Mouse (Mus musculus): ENCODE measurements around the gene Itgav. TPM values are rescaled to one million over a fixed set of nuclear protein-coding genes. Genes with fewer than 3 reads are reported as not detected.

Gene Itgav
- polyA plus RNA-seq, 1 experiment = 0.03 TPM

DNA sequence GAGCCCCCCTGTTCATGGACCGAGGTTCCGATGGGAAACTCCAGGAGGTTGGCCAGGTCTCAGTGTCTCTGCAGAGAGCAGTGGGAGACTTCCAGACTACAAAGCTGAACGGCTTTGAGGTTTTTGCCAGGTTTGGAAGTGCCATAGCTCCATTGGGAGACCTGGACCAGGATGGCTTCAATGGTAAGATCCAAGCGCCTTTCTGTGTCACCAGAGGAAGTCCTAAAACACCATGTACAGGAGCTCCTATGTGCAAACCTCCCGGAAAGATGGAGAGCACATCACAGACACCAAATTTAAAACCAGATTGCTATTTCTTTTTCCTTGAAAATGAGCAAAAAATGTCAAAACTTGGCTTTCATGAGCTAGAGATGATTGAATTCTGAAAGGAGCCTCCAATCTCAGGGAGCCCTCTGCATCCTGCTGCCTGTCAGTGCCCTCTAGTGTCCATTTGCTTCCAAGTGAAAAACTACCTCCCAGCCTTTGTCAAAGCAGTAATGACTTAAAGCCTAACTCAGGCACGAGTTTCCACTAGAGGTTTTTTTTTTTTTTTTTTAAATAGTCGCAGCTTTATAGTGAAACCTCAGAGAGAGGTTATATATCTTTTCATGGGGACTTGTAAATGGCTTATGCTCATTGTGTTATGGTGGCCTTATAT lies 47.1 kb downstream of the Itgav start:
- no peak overlapping the region for H3K4me3 ChIP-seq (replicated peaks)
- H3K4me1 ChIP-seq (ENCODE audit: control insufficient read depth) = no peaks in the 10 kb centered on the region
- H3K9me3 ChIP-seq (ENCODE audit: control insufficient read depth, low read length) = no peaks in the 10 kb centered on the region
- TF ChIP-seq TAL1 (IDR thresholded peaks at IDR 0.05; ENCODE audit: low read length) (no peak), GATA1 (IDR thresholded peaks at IDR 0.05; ENCODE audit: low read length) (no peak)
- H3K27me3 ChIP-seq (ENCODE audit: control insufficient read depth) = no peaks in the 10 kb centered on the region
- H3K36me3 ChIP-seq (ENCODE audit: control insufficient read depth) = peaks cover 3% of the 10 kb centered on the region; the same call in 1 of the 2 replicates

DNA sequence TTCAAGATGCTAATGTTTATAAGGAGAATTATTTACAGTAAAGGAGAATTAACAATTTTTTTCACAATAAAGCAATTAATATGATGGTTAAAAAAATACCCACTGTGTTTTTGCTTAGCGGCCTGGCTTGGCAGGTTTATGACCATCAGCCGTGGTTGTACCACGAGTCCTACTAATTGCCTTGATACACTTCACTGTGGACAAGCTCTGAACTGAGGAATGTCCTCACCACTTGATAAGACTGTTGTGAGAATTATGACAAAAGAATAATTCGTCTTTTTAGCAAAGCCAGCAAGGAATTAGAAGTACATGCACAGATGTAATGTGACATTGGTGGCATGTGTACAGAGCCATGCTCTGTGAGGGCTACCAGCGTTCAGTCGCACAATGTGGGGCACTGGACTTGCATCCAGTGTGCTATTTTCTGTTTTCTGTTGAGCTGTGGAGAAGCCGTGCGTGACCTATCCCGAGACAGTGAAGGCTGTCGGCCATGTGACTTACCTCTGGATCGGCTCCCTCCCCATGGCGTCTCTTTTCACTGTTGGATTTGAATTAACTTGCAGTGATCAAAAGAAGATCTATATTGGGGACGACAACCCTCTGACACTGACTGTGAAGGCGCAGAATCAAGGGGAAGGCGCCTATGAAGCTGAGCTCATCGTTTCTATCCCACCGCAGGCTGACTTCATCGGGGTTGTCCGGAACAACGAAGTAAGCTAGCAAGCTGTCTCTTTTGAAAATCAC lies 67.3 kb downstream of the Itgav start:
- Histone ChIP-seq H3K4me3 (replicated peaks) (no peak overlapping the region), H3K4me1 (ENCODE audit: control insufficient read depth) (no peaks in the 10 kb centered on the region), H3K9me3 (ENCODE audit: control insufficient read depth, low read length) (no peaks in the 10 kb centered on the region), H3K36me3 (ENCODE audit: control insufficient read depth) (peaks cover 2% of the 10 kb centered on the region; the same call in 1 of the 2 replicates), H3K27me3 (ENCODE audit: control insufficient read depth) (no peaks in the 10 kb centered on the region)
- TF ChIP-seq TAL1 (IDR thresholded peaks at IDR 0.05; ENCODE audit: low read length) = no peak
- no peak for TF ChIP-seq GATA1 (IDR thresholded peaks at IDR 0.05; ENCODE audit: low read length)

- TF ChIP-seq TAL1 (IDR thresholded peaks at IDR 0.05; ENCODE audit: low read length) = no peak
- TF ChIP-seq GATA1 (IDR thresholded peaks at IDR 0.05; ENCODE audit: low read length) = no peak
- Histone ChIP-seq H3K9me3 (ENCODE audit: control insufficient read depth, low read length) (no peaks in the 10 kb centered on the region), H3K36me3 (ENCODE audit: control insufficient read depth) (peaks cover 2% of the 10 kb centered on the region; the same call in 1 of the 2 replicates), H3K4me3 (replicated peaks) (no peak overlapping the region), H3K27me3 (ENCODE audit: control insufficient read depth) (no peaks in the 10 kb centered on the region), H3K4me1 (ENCODE audit: control insufficient read depth) (no peaks in the 10 kb centered on the region)
Observed at GRCm38 (mm10) chr2:83792102-83792501, 67.9 kb downstream of the Itgav start.

GRCm38 (mm10) chr2:83795766-83796165 lies 71.6 kb downstream of the Itgav start:
- Histone ChIP-seq H3K4me3 (replicated peaks) (no peak overlapping the region), H3K9me3 (ENCODE audit: control insufficient read depth, low read length) (no peaks in the 10 kb centered on the region), H3K27me3 (ENCODE audit: control insufficient read depth) (no peaks in the 10 kb centered on the region), H3K4me1 (ENCODE audit: control insufficient read depth) (no peaks in the 10 kb centered on the region), H3K36me3 (ENCODE audit: control insufficient read depth) (no peaks in the 10 kb centered on the region; the same call in 1 of the 2 replicates)
- TF ChIP-seq GATA1 (IDR thresholded peaks at IDR 0.05; ENCODE audit: low read length) (no peak), TAL1 (IDR thresholded peaks at IDR 0.05; ENCODE audit: low read length) (no peak)

DNA sequence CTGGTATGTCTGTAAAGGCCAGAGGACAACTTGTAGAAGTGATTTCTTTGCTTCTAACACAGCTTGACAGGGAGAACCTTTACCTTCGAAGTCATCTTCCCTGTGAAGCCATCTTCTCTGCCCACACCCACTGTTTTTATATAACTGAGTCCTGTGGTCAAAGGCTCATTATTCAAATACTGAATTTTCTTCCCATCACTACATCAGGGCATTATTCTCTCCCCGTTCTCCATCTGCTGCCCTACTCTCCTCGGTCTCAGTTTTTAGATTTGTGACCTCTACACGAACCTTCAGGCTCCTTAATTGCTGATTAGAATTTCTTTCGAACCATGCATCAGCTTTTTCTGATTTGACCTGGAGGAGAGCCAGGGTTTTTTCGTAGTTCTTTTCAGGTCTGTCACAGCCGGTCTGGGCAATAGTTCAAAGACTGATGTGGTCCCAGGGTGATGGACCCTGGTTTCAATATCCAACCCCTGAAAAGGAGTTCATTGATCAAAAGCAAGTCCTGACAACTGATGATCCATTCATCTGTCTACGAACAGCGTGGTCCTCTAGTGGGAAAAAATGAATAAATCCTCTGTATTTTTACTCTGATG lies 73.8 kb downstream of the Itgav start:
- TF ChIP-seq TAL1 (IDR thresholded peaks at IDR 0.05; ENCODE audit: low read length) (no peak), GATA1 (IDR thresholded peaks at IDR 0.05; ENCODE audit: low read length) (no peak)
- H3K36me3 ChIP-seq (ENCODE audit: control insufficient read depth) = no peaks in the 10 kb centered on the region; the same call in 1 of the 2 replicates
- H3K4me1 ChIP-seq (ENCODE audit: control insufficient read depth) = no peaks in the 10 kb centered on the region
- no peak overlapping the region for H3K4me3 ChIP-seq (replicated peaks)
- no peaks in the 10 kb centered on the region for H3K9me3 ChIP-seq (ENCODE audit: control insufficient read depth, low read length)
- no peaks in the 10 kb centered on the region for H3K27me3 ChIP-seq (ENCODE audit: control insufficient read depth)

DNA sequence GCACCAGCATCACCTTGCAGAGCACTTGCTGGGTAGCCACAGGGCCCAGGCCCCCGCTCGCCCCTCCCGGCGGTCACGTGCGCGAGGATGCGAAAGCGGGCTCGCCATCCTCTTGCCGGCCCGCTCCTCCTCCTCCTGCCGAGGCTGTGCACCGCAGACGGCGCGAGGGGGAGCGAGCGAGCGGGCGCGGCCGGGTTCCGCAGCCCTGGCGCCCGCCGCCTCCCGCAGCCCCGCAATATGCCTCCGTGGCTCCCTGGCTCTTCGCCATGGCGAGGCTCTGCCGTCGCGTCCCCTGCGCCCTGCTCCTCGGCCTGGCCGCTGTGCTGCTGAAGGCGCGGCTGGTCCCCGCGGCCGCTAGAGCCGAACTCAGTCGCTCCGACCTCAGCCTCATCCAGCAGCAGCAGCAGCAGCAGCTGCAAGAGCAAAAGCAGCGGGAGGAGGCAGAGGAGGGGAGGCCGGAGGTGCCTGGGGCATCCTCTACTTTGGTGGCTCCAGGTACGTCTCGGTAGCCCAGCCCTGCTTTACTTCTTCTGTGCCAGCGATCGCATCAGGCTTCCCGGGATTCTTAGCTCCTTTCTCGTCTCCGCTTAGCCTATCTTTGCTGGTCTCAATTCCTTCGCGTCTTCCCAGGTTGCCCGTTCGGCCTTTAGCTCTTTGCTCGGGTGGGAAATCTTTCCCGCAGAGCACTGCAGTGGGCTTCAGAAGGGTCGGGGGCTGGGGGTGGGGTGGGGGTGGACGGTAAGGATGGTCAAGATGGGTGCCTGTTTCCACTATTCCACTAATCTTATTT lies 88.5 kb downstream of the Itgav start, which contains the start of gene Fam171b:
TSS of gene Fam171b (plus strand) at position 154 of the 790 bp plus-strand sequence.
- TF ChIP-seq TAL1 (IDR thresholded peaks at IDR 0.05; ENCODE audit: low read length) (no peak), GATA1 (IDR thresholded peaks at IDR 0.05; ENCODE audit: low read length) (no peak)
- Histone ChIP-seq H3K4me3 (replicated peaks) (peak within 1 kb of the TSS; percentile 33), H3K27me3 (ENCODE audit: control insufficient read depth) (peaks cover 51% of the 10 kb centered on the region), H3K4me1 (ENCODE audit: control insufficient read depth) (0 out of 2 replicates have a peak, but pooled peaks cover 1% of the 10 kb centered on the region), H3K9me3 (ENCODE audit: control insufficient read depth, low read length) (peaks cover 2% of the 10 kb centered on the region; the same call in 1 of the 2 replicates), H3K36me3 (ENCODE audit: control insufficient read depth) (no peaks in the 10 kb centered on the region)

GRCm38 (mm10) chr2:83813273-83813892 lies 89.2 kb downstream of the Itgav start:
- peaks cover 2% of the 10 kb centered on the region; the same call in 1 of the 2 replicates for H3K9me3 ChIP-seq (ENCODE audit: control insufficient read depth, low read length)
- H3K4me1 ChIP-seq (ENCODE audit: control insufficient read depth) = 0 out of 2 replicates have a peak, but pooled peaks cover 1% of the 10 kb centered on the region
- H3K36me3 ChIP-seq (ENCODE audit: control insufficient read depth) = no peaks in the 10 kb centered on the region
- TF ChIP-seq TAL1 (IDR thresholded peaks at IDR 0.05; ENCODE audit: low read length) (no peak), GATA1 (IDR thresholded peaks at IDR 0.05; ENCODE audit: low read length) (no peak)
- H3K27me3 ChIP-seq (ENCODE audit: control insufficient read depth) = peaks cover 51% of the 10 kb centered on the region
- H3K4me3 ChIP-seq (replicated peaks) = no peak overlapping the region

- Histone ChIP-seq H3K9me3 (ENCODE audit: control insufficient read depth, low read length) (peaks cover 2% of the 10 kb centered on the region; the same call in 1 of the 2 replicates), H3K36me3 (ENCODE audit: control insufficient read depth) (no peaks in the 10 kb centered on the region), H3K4me3 (replicated peaks) (no peak overlapping the region), H3K27me3 (ENCODE audit: control insufficient read depth) (peaks cover 51% of the 10 kb centered on the region), H3K4me1 (ENCODE audit: control insufficient read depth) (0 out of 2 replicates have a peak, but pooled peaks cover 1% of the 10 kb centered on the region)
- TF ChIP-seq TAL1 (IDR thresholded peaks at IDR 0.05; ENCODE audit: low read length) = no peak
- TF ChIP-seq GATA1 (IDR thresholded peaks at IDR 0.05; ENCODE audit: low read length) = no peak
Observed at GRCm38 (mm10) chr2:83814009-83814408, 89.8 kb downstream of the Itgav start.
